Mouse (Mus musculus) right cerebral cortex, adult 2 months (tissue): ENCODE measurements around the gene Vps8.

ENCODE experiments used
- DNase-seq, 2 experiments: peaks; one replicate each; pipeline ENCODE4 v3.0.0; 2021 to 2022; ENCODE audit warnings: low spot score in 2 of 2

Vps8 gene

DNA sequence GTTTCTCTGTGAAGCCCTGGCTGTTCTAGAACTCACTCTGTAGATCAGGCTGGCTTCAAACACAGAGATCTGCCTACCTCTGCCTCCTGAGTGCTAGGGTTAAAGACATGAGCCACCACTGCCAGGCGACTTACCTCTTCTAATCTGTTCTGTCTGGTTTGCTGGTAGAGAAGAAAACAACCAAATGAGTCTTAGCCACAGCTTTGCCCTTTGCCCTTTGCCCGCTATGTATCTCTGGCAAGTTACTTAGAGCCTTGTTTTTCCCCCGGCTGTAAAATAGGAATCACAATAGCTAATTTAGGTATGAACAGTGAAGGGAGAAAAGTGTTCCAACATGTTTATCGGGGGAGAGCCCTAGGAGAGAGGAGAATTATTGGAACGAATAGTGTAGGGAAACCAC is 18.3 kb upstream of the Vps8 start:
- no peak for DNase-seq

GRCm38 (mm10) chr16:21405224-21405969 is 17.5 kb upstream of the Vps8 start:
- no peak for DNase-seq

- no peak for DNase-seq
These were observed 16.8 kb upstream of the Vps8 start for GRCm38 (mm10) chr16:21406136-21406535.

DNA sequence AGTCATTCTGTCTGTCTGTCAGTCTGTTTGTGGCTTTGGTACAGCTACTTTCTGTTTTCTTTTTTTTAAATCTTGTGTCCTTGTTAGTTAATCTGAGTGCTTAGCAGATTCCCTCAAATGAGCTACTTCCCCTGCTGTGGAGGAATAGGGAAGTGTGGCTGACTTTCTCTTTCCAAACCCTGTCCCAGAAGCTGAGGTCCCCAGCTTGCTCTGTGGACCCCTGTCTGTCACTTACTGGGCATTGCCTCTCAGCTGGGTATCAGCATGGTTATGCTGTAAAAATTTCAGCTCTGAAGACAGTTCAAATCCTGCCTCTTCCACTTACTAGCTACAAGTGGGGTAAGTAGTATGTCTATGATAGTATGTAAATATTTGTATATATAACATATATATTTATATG is 11.1 kb upstream of the Vps8 start:
- DNase-seq: no peak

DNA sequence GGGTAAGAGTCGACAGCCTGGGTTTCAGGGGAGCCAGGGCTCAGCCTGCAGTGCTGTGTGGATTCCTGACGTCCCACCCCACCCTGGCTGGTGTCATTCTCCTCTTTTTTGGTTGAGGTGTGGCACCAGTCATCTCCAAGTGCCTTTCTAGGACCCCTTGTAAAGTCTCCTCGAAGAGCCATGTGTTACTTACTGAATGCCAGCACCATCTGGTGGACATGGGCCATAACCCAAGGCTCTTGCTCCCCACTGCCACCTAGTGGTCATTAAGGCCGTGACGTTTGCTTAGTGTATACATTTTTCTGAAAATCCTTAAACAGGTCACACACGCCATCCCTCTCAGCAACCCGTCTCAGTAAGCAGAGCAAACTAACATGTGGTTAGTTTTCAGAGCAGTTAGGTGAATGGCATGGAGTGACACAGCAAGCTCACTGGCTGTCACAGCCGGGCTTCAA is 10.3 kb upstream of the Vps8 start:
- peak; percentile 76 to 85 for DNase-seq

DNA sequence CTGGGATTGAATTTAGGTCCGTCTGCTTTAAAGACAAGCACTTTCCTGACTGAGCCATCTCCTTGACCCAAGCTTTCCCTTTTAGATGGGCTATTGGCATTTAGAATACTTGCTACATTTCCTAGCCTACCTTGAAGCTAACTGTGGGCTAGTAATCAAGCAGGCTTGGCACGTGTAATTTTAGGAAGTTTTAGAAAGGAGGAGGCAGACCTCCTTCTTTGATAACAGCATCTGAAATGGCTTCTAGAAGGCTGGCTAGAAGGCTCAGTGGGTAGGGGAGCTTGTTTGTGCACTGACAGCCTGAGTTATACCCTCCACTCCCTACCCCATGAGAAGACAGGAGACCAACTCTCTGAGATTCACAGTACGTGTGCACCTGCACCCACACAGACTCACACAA is 9.1 kb upstream of the Vps8 start:
- DNase-seq: no peak

DNA sequence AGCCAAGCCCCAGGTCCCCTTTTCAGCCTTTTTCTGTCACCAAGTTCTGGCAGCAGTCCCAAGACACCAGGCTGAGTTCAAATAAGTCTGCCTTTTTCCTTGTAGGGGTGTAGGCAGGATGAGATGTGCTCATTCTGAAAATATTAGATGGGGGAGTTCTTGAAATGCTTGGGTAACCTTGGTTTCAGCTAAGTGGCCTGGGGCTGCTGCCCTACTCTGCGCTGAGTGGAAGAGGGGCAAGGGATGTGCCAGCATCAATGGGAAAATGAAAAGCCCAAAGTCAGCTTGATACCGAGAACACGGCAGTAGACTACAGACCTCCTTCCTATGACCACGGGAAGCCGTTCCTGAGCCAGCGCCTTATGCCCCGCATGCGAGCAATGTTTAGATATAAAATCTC is 7.8 kb upstream of the Vps8 start:
- no peak for DNase-seq

DNA sequence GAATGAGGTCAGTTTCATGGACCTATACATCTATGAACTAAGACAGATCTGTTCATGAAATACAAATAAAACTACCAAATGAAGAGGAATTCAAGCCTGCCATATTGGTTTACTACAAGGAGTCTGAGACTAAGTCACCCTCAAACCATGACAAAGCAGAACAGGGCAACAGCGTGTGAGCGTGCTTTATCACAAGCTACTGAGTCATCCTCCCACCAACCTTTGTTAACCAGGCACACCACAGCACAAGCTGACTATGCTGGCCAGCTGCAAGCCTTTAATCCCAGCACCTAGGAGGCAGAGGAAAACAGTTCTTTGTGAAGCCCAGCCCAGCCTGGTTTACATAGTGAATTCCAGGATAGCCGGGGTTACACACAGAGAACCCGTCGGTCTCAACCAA is 4.9 kb upstream of the Vps8 start:
- DNase-seq: no peak

- peak in 1 of 2 experiments; percentile 17 for DNase-seq
These were observed 610 bp downstream of the Vps8 start for GRCm38 (mm10) chr16:21423546-21423910.

DNA sequence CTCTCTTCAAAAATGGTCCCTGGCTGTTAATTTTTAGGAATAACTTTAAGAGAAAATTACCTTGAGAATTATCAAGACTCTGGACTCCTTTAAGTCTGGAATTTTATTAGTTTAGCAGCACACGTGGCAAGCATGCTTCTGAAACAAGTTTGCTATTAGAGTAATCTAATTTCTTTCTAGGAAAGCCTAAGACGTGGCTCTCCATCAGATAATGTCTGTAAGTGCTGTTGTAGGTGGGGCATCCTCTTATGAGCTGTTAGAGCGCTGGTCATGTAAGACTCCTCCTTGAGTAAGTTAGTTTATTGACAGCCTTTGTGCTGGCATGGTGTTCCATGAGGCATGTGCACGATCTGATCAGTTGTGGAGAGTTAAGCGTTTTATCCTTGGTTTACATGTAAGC is 5.2 kb downstream of the Vps8 start:
- DNase-seq: no peak

- no peak for DNase-seq
These were observed 7.6 kb downstream of the Vps8 start for GRCm38 (mm10) chr16:21430377-21431060.

GRCm38 (mm10) chr16:21431614-21432013 is 8.7 kb downstream of the Vps8 start:
- no peak for DNase-seq

DNA sequence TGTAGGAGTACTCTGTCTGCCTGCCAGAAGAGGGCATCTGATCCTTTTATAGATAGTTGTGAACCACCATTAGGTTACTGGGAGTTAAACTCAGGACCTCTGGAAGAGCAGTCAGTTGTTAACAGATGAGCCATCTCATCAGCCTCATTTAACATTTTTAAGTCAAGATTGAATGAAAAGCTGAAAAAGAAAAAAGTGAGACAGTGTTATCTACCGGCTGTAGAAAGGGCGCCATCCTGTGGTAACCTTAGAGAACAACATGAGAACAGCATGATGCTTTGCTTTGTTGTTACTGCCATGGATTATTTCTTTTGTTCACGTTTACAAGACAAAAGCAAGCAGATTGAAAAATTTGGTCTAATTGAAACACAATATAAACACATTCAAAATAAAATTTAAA is 10.6 kb downstream of the Vps8 start:
- no peak for DNase-seq

- no peak for DNase-seq
These were observed 18.1 kb downstream of the Vps8 start for GRCm38 (mm10) chr16:21441012-21441411.

DNA sequence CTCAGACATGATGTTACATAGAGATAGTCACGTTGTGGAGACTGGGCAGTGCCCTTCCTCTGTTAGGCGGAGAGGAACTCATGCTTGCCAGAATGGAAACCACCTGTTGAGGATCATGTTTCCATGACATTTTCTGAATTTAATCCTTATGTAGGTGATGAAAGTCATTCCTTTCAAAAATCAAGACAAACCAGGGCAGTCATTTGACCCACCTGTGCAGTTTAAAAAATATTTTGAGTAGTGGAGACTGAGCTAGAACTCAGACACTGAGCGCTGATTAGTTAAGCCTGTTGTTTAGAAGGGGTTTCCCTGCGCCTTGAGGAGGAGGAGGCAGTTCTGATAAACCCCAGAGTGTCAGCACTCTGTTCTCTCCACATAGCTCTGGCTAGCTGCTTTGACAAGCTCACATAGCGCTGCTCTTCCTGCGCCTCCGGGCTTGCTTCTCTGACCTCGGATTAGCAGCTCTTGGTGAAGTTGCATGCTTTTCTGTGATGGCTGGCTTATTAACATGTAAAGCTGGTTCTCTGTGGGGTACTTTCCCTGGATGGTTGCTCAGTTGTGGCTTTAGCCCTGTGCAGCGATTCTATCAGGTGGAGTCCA is 22.2 kb downstream of the Vps8 start:
- no peak for DNase-seq

DNA sequence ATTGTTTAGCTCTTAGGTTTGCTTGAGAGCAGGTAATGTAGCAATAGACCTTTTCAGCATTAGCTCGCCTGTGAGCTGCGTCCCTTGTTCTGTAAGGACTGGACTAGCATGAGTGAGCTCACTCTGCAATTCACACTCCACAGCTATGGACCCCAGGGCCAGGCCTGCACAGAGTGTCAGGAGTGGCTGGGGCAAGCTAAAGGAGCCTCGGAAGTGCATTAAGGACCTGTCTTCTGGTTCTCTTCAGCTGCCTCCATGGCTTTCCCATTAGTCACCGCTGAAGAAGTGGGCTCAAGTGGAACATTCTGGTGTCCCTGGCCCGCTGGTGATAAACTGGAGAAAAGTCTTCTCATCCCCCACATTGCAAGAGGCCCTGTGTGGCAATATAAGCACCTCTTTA is 24.5 kb downstream of the Vps8 start:
- no peak for DNase-seq

DNA sequence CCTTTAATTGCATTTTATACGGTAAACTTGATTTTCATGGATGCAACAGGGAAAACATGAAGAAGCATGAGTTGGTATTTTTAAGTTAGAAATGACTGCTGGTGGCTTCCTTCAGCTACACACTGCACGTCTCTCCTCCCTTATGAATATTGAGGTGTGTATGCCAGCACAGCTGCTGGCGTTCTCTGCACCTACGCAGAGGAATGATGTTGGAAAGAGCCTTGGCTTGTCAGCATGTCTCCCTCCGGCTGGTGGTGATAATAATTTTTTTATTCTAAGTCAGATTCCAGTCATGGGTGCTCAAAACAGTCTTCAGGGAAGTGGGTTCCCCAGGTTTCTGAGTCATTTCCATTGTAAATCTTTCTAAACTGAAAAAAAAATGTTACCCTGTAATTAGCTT is 25.5 kb downstream of the Vps8 start:
- DNase-seq: peak in 1 of 2 experiments; percentile 22

- DNase-seq: no peak
These were observed 27.0 kb downstream of the Vps8 start for GRCm38 (mm10) chr16:21449890-21450289.

DNA sequence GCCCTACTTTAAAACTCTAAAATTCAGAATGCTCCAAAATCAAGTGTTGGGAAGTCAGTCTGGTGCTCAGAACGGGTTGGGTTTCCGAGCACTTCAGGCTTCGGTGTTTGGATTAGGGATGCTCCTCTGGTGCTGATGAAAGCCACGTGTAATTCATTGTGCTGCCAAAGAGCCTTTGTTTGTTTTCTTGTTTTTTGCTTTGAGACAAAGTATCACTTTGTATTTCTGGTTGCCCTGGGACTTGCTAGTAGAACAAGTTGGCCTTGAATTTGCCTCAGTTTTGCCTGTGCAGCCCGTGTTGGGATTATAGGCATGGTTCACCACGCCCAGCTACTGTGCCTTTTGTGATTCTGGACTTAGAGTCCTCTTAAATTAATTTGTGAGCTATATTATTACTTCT is 29.7 kb downstream of the Vps8 start:
- no peak for DNase-seq

DNA sequence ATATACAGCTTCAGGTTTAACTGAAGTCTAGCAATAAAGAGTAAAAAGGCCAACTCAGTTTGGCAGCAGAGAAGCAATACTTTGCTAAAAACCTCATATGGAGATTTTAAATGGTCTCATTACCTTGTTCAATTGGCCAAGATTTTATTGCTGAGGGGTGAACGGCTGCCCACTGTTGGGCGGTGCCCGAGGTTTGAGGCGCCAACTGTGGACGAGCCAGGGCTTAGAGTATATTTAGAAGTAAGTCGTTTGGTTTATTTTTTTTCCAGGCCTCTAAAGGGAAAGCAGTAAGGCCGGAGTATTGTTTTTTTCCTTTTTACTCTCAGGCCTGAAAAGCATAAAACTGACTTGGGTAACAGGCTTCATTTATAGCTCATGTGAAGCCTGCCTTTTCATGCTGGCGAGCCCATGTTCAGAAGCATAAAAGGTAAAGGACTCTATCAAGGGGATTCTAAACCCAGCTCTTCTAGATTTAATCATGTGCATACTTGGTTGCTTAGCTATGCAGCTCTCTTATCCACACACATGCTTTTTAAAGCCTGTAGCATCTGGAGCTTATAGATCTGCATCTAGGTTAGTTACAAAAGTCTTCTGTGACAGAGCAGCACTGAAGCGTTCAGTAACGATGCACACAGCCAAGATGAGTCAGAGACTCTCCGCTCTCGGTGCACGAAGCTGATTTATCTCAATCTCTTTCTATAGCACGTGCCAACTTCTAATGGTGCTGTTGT is 34.9 kb downstream of the Vps8 start:
- DNase-seq: peak; percentile 48 to 56

GRCm38 (mm10) chr16:21465868-21466267 is 43.0 kb downstream of the Vps8 start:
- DNase-seq: no peak

DNA sequence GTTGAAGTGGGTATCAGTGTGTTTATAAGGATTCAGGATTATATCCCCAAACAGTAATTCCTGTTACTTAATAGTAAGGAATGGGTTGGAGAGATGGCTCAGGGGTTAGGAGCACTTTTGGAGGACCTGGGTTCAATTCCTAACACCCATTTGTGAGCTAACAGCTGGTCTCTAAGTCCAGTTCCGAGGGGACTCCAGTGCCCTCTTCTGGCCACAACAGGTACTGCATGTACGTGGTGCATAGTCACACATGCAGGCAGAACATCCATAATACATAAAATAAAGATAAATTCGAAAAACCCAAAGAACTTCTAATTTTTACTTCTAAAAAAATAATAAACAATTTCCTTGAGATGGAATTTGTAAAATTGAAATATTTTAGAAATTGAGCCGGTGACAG is 47.5 kb downstream of the Vps8 start:
- no peak for DNase-seq
